Mouse (Mus musculus) mouse trophoblast stem cell (cell line): ENCODE results near the gene Kif4.

Source experiments
- in situ Hi-C, 2 experiments: fragments of 300-500 bp; cut with MseI, MboI; formaldehyde crosslinking; loops; 2 replicates in 1 of 2; 3 replicates in 1 of 2; pipeline ENCODE4 v1.15.1; 2025

The Kif4 gene

DNA sequence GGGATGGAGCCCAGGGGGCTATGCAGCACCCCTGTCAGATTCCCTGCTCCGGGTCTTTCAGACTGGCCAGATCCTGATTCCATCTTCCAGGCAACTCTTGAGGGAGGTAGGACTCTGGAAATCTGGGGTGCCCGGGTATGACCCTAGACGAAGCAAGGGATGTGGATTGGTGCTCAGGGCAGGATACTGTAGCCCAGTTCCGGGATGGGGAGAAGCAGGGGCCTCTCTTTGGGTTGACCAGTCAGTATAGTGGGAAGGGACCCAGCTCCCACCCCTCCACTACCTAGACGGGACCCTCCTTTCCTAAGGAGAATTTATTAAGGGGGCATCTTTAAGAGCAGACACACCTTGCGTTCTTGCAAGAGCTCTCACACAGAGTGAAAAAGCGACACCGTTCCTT is 104.7 kb downstream of the Kif4 start:
- in situ Hi-C loops: no loop called here

GRCm38 (mm10) chrX:100734359-100734758 is 108.8 kb downstream of the Kif4 start:
- in situ Hi-C loops: no loop called here

DNA sequence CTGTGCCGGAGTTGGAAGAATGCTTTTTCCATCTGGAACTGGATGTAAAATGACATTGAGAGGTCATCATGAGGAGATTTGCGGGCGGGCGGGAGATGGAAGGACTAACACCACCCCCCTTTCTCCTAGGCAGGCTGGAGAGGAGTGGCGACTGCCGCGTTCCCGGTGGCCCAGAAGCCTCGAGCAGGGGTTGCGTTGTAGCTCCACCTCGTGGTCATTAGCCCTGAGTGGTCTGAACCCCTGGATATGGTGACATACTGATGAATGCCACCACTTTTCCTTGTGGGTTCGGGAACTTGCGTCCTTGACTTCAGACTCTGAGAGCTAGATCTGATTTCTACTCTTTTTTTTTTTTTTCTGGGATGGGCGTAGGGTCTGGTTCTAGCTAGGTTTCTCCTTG is 113.4 kb downstream of the Kif4 start:
- in situ Hi-C loops: no loop called here

GRCm38 (mm10) chrX:100739443-100739842 is 113.9 kb downstream of the Kif4 start:
- in situ Hi-C loops: no loop called here

DNA sequence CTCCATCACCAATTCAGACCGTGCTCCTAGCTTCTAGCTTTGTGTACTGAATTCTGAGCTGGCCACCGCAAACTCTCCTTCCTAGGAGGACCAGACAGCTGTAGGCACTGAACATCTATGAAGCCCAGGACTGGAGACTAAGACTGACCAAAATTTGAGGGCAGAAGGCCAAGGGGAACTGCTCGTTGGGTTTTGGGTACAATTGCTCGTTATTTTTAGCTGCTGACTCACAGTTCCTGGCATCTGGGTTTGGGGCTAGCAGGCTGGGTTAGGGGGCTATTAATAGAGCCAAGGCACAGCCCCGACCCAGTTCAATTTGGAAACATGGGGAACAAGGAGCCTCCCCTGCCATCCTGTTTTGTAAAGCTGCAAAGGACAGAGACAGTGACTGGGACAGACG is 115.2 kb downstream of the Kif4 start:
- in situ Hi-C loops: no loop called here

- in situ Hi-C loops: no loop called here
Observed at GRCm38 (mm10) chrX:100741940-100742339, 116.4 kb downstream of the Kif4 start.

DNA sequence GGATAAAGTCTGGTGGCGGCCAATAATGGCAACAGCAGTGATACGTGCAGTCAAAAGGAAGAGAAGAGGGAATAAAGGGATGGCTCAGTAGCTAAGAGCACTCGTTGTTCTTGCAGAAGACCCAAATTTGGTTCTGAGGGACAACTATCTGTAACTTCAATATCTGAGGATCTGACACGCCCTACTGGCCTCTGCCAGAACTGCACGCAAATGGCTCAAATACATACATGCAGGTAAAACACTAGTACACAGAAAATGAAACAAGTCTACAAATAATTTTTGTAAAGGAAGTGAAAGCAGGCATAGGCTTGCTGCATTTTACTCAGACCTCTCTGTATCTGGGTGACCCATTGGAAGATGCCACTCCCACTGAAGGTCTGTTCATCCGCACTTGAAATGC is 140.3 kb downstream of the Kif4 start:
- in situ Hi-C loops: no loop called here

- in situ Hi-C loops: no loop called here
Observed at GRCm38 (mm10) chrX:100767181-100767884, 141.8 kb downstream of the Kif4 start, which contains the start of gene Dlg3. Gene Dlg3 (plus strand): TSS chrX:100767722.

DNA sequence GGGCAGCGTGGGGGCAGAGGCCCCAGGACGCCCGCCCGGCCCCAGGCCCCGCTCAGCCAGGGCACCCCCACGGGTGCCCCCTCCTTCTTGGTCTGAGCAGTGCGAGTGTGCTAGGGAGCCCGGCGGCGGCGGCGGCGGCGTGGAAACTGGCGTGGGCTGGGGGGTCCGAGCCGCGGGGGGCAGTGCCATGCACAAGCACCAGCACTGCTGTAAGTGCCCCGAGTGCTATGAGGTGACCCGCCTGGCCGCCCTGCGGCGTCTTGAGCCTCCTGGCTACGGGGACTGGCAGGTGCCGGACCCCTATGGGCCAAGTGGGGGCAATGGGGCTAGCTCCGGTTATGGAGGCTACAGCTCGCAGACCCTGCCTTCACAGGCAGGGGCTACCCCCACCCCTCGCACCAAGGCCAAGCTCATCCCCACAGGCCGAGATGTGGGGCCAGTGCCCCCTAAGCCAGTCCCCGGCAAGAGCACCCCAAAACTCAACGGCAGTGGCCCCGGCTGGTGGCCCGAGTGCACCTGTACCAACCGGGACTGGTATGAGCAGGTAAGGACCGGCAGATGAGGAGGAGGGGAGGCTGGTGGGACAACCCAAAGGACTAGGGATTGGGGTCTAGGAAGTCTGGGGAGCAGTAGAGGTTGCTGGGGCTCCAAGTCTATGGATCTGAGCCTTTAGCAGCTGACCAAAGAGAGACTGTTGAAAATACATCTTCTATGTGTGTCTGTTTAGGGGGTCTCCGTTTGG is 142.5 kb downstream of the Kif4 start:
- in situ Hi-C loops: no loop called here

GRCm38 (mm10) chrX:100769281-100769680 is 143.7 kb downstream of the Kif4 start:
- in situ Hi-C loops: no loop called here

GRCm38 (mm10) chrX:100774341-100774811 is 148.8 kb downstream of the Kif4 start:
- in situ Hi-C loops: no loop called here

DNA sequence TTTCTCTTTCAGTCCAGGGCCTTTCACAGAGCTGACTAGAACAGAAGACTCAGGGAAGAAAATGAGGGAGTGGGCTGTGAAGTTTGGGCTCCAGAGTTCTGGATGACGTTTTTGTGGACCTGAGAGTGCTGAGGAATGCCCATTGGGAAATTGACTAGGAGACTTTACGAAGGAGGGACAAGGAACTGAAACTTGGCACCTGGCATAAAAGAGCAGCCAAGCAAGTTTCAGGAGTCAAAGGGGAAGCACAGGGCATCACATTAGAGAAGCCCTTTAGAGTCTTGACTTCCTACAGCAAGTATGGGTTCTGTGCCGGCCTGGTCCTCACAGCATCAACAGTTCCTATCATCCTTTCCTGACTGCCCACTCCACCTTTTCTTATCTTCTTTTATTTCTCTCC is 149.9 kb downstream of the Kif4 start:
- in situ Hi-C loops: no loop called here

DNA sequence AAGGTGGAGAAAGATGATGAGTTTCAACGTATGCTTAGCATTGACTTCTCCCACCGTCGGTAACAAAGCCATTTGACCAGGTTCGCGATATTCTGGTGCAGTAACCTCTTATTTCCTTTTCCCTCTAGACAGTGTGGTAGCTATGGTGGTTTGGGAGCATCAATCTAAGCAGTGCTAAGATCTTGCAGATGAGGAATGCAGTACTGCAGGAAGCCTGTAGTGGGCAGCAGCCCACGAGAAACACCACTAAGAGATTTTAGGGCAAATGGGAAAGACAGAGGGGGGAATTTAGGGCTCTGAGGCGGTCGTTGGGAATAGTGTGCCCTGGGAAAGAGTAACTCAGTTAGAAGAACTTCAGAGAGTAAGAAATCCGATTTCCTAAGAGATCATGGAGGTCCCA is 151.0 kb downstream of the Kif4 start:
- in situ Hi-C loops: no loop called here
